Mouse (Mus musculus) hindbrain, embryonic 16.5 days (tissue): ENCODE results near the gene Pcgf1. TPM values are rescaled to one million over a fixed set of nuclear protein-coding genes. Genes with fewer than 3 reads are reported as not detected.

ENCODE experiments used
- ATAC-seq: fragments of 200-750 bp; cut with Nextera tagmentation; 2 replicates; pipeline ENCODE4 v1.8.0; 2017; ENCODE audit warnings: moderate TSS enrichment, moderate library complexity
- H3K27ac ChIP-seq: fragments of 300-500 bp; sonication (generic); 2 replicates; pipeline ENCODE4 v1.5.1; 2014; ENCODE audit warnings: low read depth, mild to moderate bottlenecking, control low read depth, low read length, moderate library complexity
- H3K27me3 ChIP-seq: fragments of 300-500 bp; sonication (generic); replicated peaks from 2 replicates; pipeline ENCODE4 v1.6.1; 2014; ENCODE audit warnings: low read length; ENCODE audit not compliant: control insufficient read depth, insufficient read depth
- H3K36me3 ChIP-seq: fragments of 300-500 bp; sonication (generic); 2 replicates; pipeline ENCODE4 v1.6.1; 2014; ENCODE audit warnings: mild to moderate bottlenecking, low read length, moderate library complexity, mixed read lengths; ENCODE audit not compliant: control insufficient read depth, insufficient read depth
- H3K4me1 ChIP-seq: fragments of 300-500 bp; sonication (generic); 2 replicates; pipeline ENCODE4 v1.6.1; 2014; ENCODE audit warnings: low read depth, low read length; ENCODE audit not compliant: control insufficient read depth, insufficient read depth
- H3K4me2 ChIP-seq: fragments of 300-500 bp; sonication (generic); 2 replicates; pipeline ENCODE4 v1.6.1; 2014; ENCODE audit warnings: mild to moderate bottlenecking, low read length, control low read depth, moderate library complexity
- H3K4me3 ChIP-seq: fragments of 300-500 bp; sonication (generic); 2 replicates; pipeline ENCODE4 v1.5.1; 2014; ENCODE audit warnings: mild to moderate bottlenecking, low read length, control low read depth, moderate library complexity
- H3K9ac ChIP-seq: fragments of 300-500 bp; sonication (generic); 2 replicates; pipeline ENCODE4 v1.6.1; 2014; ENCODE audit warnings: low read depth, mild to moderate bottlenecking, control low read depth, low read length, moderate library complexity
- H3K9me3 ChIP-seq: fragments of 300-500 bp; sonication (generic); 2 replicates; pipeline ENCODE4 v1.6.1; 2014; ENCODE audit warnings: mild to moderate bottlenecking, low read length, moderate library complexity; ENCODE audit not compliant: control insufficient read depth
- WGBS: fragments of 180-500 bp; shearing (Covaris S2); extraction: QIAGEN DNeasy Blood & Tissue Kit; methylation state at CpG from one replicate; pipeline ENCODE4 v1.1.7; 2014; 5-methylcytosine and 5-hydroxymethylcytosine counted together
- polyA plus RNA-seq: library from polyadenylated mRNA; unstranded; fragments of >200 nt; fragmentation: Nextera tagmentation; extraction: Ambion mirVana; gene quantifications from 2 replicates; pipeline ENCODE4 v1.2.1, GENCODE M21; 2015

The Pcgf1 gene
- polyA plus RNA-seq, 1 experiment from 2014 or later: 48.8 TPM

DNA sequence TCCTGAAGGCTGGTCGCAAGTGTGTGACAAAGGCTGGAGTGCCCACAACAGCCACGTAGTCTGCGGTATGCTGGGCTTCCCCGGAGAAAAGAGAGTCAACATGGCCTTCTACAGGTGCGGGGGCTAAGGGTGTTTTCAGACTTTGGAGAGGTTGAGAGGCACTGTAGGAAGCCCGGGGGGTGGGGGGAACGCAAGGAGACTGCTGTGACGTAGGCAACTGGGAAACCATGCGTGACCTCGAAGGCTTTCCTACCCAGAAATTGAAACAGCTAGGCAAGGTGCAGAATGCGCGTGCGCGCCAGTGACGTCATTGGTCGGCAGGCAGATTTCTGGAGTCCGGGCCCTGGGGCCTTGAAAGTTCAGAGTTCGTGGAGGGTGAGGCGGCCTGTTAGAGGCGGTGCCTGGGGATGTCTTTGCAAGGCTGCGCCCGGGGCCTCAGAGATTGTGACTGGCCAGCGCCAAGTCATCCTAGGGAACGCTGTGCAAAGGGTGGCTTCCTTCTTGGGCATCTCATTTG is 39.1 kb upstream of the Pcgf1 start:
- Histone ChIP-seq H3K9ac (peak overlapping the region; percentile 57), H3K9me3 (no peaks in the 10 kb centered on the region), H3K4me1 (peaks cover 12% of the 10 kb centered on the region), H3K4me2 (peak overlapping the region; percentile 87), H3K27me3 (peaks cover 2% of the 10 kb centered on the region; the same call in 1 of the 2 replicates), H3K36me3 (no peaks in the 10 kb centered on the region), H3K4me3 (peak overlapping the region; percentile 36), H3K27ac (no peak overlapping the region)
- peak; percentile 46 for ATAC-seq
- WGBS: 8% methylated on average over 24 of the region's 24 CpGs

DNA sequence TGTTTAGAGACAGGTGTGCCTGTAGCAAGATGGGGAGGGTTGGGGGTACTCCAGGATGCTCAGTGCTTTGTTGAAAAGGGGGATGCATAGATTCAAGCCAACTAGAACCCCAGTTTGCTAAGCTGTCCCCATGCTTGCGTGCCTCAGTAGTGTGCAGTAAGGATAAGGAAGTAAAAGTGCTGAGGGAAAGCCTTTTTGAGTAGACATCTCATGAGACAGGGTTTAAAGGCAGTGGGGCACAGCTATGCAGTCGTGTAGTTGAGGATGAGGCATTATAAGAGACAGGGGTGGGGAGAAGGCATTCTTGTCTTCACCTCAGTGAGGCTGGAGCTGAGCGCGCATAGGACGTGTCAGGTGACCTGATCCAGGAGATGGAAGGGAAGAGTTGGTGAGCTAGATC is 37.1 kb upstream of the Pcgf1 start:
- Histone ChIP-seq H3K9ac (no peak overlapping the region), H3K4me2 (no peak overlapping the region), H3K4me1 (peaks cover 9% of the 10 kb centered on the region; the same call in 1 of the 2 replicates), H3K4me3 (no peak overlapping the region), H3K27ac (no peak overlapping the region), H3K9me3 (no peaks in the 10 kb centered on the region), H3K27me3 (no peaks in the 10 kb centered on the region), H3K36me3 (no peaks in the 10 kb centered on the region)
- no peak for ATAC-seq
- WGBS: 76% methylated on average over 5 of the region's 5 CpGs

DNA sequence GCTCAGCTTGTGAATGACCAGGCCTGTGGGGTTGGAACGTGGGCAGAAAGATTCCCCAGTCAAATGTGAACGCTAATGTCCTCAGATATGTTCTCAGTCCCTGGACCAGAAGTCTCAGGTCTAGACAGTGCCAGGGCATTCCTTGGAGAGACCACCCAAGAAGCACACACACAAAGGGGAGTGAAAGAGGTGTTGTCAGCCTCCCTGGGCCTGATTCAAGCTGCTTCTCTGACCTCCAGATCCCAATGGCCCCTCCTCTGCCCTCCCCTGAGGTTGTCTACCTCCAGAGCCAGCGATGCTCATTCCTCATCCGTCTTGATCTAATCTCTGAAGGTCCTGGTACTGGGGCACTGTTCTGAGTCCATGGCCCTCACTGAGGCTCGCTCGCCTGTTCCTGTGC is 34.1 kb upstream of the Pcgf1 start:
- no peak overlapping the region for H3K9ac ChIP-seq
- H3K4me1 ChIP-seq: peaks cover 3% of the 10 kb centered on the region; the same call in 1 of the 2 replicates
- no peaks in the 10 kb centered on the region for H3K27me3 ChIP-seq
- H3K36me3 ChIP-seq: no peaks in the 10 kb centered on the region
- H3K4me2 ChIP-seq: no peak overlapping the region
- ATAC-seq: no peak
- 67% methylated on average over 6 of the region's 6 CpGs for WGBS
- no peak overlapping the region for H3K27ac ChIP-seq
- H3K4me3 ChIP-seq: no peak overlapping the region
- H3K9me3 ChIP-seq: no peaks in the 10 kb centered on the region

DNA sequence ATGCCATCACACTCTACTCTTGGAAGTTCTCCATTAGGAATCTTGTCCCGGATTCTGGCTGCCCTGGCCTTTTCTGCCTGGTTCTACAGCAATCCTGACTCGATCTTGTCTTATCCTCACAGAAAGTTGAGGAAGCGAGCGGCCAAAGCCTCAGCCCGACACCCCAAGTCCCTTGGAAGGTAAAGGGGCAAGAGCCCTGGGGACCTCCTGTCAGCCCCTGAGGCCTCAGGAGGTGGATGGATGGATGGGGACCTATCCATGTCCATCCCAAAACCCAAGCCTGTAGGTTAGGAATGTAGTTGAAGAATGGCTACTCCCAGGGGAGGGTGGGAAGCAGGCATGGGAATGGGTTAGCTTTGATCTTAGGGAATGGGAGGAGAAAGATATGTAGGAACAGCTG is 33.7 kb upstream of the Pcgf1 start:
- Histone ChIP-seq H3K27me3 (no peaks in the 10 kb centered on the region), H3K4me1 (no peaks in the 10 kb centered on the region), H3K36me3 (no peaks in the 10 kb centered on the region), H3K4me2 (no peak overlapping the region), H3K9me3 (no peaks in the 10 kb centered on the region), H3K9ac (no peak overlapping the region), H3K27ac (no peak overlapping the region), H3K4me3 (no peak overlapping the region)
- no peak for ATAC-seq
- 86% methylated on average over 5 of the region's 5 CpGs for WGBS

DNA sequence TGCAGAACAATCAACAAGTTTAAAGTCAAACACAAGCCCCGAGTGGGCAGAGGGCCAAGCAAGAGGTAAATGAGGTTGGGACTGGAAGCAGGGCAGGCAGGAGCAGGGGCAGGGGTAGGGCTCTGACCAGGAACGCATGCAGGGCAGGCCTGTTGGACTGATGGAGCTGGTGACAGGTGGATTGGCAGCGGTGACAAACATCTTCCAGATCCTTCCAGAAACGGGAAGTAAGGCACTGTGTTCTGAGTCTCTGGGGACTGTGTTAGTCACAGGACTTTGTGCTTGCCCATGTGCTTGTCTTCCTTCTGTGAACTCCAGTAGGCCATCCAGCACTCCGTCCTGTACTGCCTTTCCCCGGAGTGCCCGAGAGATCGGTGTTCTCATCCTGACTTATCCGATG is 32.9 kb upstream of the Pcgf1 start:
- Histone ChIP-seq H3K27me3 (no peaks in the 10 kb centered on the region), H3K4me1 (no peaks in the 10 kb centered on the region), H3K9ac (no peak overlapping the region), H3K36me3 (no peaks in the 10 kb centered on the region), H3K4me2 (no peak overlapping the region), H3K27ac (no peak overlapping the region), H3K4me3 (no peak overlapping the region), H3K9me3 (no peaks in the 10 kb centered on the region)
- ATAC-seq: no peak
- WGBS: 76% methylated on average over 9 of the region's 9 CpGs

DNA sequence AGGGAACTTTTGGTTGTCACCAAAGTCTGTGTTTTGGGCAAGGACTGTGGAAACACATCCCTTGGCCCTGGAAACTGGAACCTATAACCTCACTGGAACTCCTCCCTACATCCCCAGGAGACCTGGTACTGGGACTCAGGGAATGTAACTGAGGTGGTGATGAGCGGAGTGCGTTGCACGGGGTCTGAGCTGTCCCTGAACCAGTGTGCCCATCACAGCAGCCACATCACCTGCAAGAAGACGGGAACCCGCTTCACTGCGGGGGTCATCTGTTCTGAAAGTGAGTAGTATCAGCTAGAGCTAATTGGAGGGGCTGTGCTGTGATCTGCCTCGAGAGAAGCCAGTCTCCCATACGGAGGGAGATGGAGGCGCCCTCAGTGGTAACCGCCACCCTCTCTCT is 28.3 kb upstream of the Pcgf1 start:
- no peak for ATAC-seq
- H3K4me1 ChIP-seq: peaks cover 11% of the 10 kb centered on the region
- 74% methylated on average over 10 of the region's 10 CpGs for WGBS
- no peak overlapping the region for H3K27ac ChIP-seq
- H3K4me3 ChIP-seq: no peak overlapping the region
- H3K9me3 ChIP-seq: no peaks in the 10 kb centered on the region
- no peak overlapping the region for H3K9ac ChIP-seq
- peaks cover 2% of the 10 kb centered on the region; the same call in 1 of the 2 replicates for H3K36me3 ChIP-seq
- H3K4me2 ChIP-seq: no peak overlapping the region
- no peaks in the 10 kb centered on the region for H3K27me3 ChIP-seq

DNA sequence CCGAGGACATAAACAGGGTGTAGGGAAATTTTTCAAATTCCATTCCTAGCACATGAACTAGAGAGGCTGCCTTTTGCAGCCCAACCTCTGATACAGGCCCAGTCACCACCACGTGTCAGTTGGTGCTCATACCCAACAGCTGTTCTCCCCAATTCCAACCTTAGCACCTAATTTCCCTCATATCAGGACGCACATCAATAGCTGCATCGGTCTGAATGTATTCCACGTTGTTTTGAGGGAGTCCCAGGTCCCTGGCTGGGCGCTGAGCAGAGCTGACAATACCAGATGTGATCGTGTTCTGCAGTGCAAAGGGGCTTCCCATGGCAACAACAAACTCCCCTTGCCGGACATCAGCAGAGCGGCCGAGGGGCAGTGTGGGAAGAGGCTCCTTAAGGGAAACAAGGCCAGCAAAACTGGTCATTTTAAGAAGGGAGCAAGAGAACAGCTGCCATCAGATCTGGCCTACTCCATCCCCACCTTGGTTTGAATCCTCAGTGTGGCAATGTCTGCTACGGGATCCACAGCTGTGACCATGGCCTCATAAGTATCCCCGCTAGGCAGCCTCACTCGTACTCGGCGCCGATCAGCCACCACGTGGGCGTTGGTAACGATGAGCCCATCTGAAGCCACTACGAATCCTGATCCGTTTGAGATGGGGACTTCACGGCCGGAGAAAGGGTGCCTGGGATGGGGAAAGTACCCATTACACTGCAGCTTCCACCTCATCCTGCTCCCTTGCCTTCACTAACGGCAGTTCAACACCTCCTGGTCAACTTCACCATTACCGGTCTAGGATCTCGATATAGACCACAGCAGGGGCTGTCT is 24.3 kb upstream of the Pcgf1 start:
- Histone ChIP-seq H3K9me3 (no peaks in the 10 kb centered on the region), H3K27me3 (no peaks in the 10 kb centered on the region), H3K4me2 (peak overlapping the region; percentile 88), H3K36me3 (peaks cover 7% of the 10 kb centered on the region; the same call in 1 of the 2 replicates), H3K4me1 (peaks cover 24% of the 10 kb centered on the region), H3K4me3 (peak overlapping the region; percentile 89), H3K9ac (peak overlapping the region; percentile 91), H3K27ac (peak overlapping the region; percentile 88)
- peak; percentile 2; the same call in 1 of the 2 replicates for ATAC-seq
- WGBS: 2% methylated on average over 26 of the region's 26 CpGs

DNA sequence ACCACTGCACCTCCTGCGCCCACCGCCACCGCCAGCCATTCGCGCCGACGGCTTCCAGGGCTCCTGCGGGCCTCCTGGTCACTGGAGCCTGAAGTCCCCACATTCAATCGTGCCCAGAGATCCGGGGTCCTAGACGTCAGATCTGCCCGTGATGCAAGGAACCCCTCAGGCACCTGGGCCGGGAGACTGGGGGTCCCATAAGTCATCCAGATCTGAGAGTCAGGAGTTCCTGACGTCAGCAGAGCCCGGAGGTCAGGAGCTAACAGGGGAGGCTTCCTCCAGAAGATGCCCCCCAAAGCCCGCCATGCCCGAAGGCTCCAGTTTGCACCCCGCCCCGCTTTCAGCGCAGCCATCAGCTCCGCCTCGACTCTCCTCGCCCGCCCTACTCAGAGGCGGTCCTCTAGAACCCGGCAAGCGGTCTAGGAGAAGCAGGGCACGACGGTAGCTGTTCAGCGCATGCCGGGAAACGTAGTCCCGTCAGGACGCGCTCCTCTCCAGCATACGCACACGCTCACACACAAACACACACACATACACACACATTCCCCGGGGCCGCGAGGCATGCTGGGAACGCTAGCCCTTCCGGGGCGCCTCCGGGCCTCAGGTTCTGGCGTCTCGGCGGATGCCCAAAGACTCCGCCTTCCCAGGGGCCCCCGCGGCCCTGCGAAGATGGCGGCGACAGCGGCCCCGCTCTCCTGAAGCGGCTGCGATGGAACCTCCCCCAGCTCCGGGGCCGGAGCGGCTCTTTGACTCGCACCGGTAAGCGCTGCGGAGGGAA is 23.4 kb upstream of the Pcgf1 start, which contains the start of gene Aup1:
Aup1 (plus strand) TSS at position 448 of the 778 bp plus-strand sequence.
- H3K9me3 ChIP-seq: no peaks in the 10 kb centered on the region
- peak within 1 kb of the TSS; percentile 88 for H3K27ac ChIP-seq
- peak within 1 kb of the TSS; percentile 89 for H3K4me3 ChIP-seq
- peaks cover 24% of the 10 kb centered on the region for H3K4me1 ChIP-seq
- peak within 1 kb of the TSS; percentile 91 for H3K9ac ChIP-seq
- peak within 1 kb of the TSS; percentile 88 for H3K4me2 ChIP-seq
- H3K27me3 ChIP-seq: no peaks in the 10 kb centered on the region
- WGBS: under 1% methylated on average over 59 of the region's 64 CpGs
- peak; percentile 98 for ATAC-seq
- H3K36me3 ChIP-seq: peaks cover 7% of the 10 kb centered on the region; the same call in 1 of the 2 replicates
